Mouse (Mus musculus): Measurements from ENCODE around the gene Dnajc13.

The Dnajc13 gene

GRCm38 (mm10) chr9:104256085-104256484 is 6.6 kb downstream of the Dnajc13 start:
- no peak for DNase-seq (ENCODE audit: low read depth, low spot score)

- no peak for DNase-seq (ENCODE audit: low read depth, low spot score)
Measured at GRCm38 (mm10) chr9:104254408-104255180, 8.1 kb downstream of the Dnajc13 start.

GRCm38 (mm10) chr9:104252637-104253036 is 10.1 kb downstream of the Dnajc13 start:
- DNase-seq (ENCODE audit: low read depth, low spot score): no peak

GRCm38 (mm10) chr9:104251687-104252086 is 11.0 kb downstream of the Dnajc13 start:
- no peak for DNase-seq (ENCODE audit: low read depth, low spot score)

- DNase-seq (ENCODE audit: low read depth, low spot score): no peak
Measured at GRCm38 (mm10) chr9:104251111-104251510, 11.6 kb downstream of the Dnajc13 start.

GRCm38 (mm10) chr9:104247307-104247987 is 15.3 kb downstream of the Dnajc13 start:
- no peak for DNase-seq (ENCODE audit: low read depth, low spot score)

- DNase-seq (ENCODE audit: low read depth, low spot score): no peak
Measured at GRCm38 (mm10) chr9:104243799-104244466, 18.8 kb downstream of the Dnajc13 start.

GRCm38 (mm10) chr9:104240146-104240545 is 22.6 kb downstream of the Dnajc13 start:
- DNase-seq (ENCODE audit: low read depth, low spot score): no peak

- no peak for DNase-seq (ENCODE audit: low read depth, low spot score)
Measured at GRCm38 (mm10) chr9:104239076-104239475, 23.7 kb downstream of the Dnajc13 start.

- no peak for DNase-seq (ENCODE audit: low read depth, low spot score)
Measured at GRCm38 (mm10) chr9:104236256-104236930, 26.3 kb downstream of the Dnajc13 start.

GRCm38 (mm10) chr9:104235751-104236150 is 27.0 kb downstream of the Dnajc13 start:
- DNase-seq (ENCODE audit: low read depth, low spot score): no peak

GRCm38 (mm10) chr9:104233815-104234214 is 28.9 kb downstream of the Dnajc13 start:
- DNase-seq (ENCODE audit: low read depth, low spot score): no peak

- no peak for DNase-seq (ENCODE audit: low read depth, low spot score)
Measured at GRCm38 (mm10) chr9:104233060-104233459, 29.7 kb downstream of the Dnajc13 start.

- DNase-seq (ENCODE audit: low read depth, low spot score): no peak
Measured at GRCm38 (mm10) chr9:104232004-104232403, 30.7 kb downstream of the Dnajc13 start.

- DNase-seq (ENCODE audit: low read depth, low spot score): no peak
Measured at GRCm38 (mm10) chr9:104211402-104211801, 51.3 kb downstream of the Dnajc13 start.

GRCm38 (mm10) chr9:104203851-104204250 is 58.9 kb downstream of the Dnajc13 start:
- DNase-seq (ENCODE audit: low read depth, low spot score): peak; percentile 72

- peak; percentile 9 for DNase-seq (ENCODE audit: low read depth, low spot score)
Measured at GRCm38 (mm10) chr9:104194528-104194927, 68.2 kb downstream of the Dnajc13 start.

GRCm38 (mm10) chr9:104193900-104194299 is 68.8 kb downstream of the Dnajc13 start:
- DNase-seq (ENCODE audit: low read depth, low spot score): no peak

GRCm38 (mm10) chr9:104193327-104193726 is 69.4 kb downstream of the Dnajc13 start:
- no peak for DNase-seq (ENCODE audit: low read depth, low spot score)

- no peak for DNase-seq (ENCODE audit: low read depth, low spot score)
Measured at GRCm38 (mm10) chr9:104192513-104192912, 70.2 kb downstream of the Dnajc13 start.

GRCm38 (mm10) chr9:104189657-104190056 is 73.1 kb downstream of the Dnajc13 start:
- no peak for DNase-seq (ENCODE audit: low read depth, low spot score)

GRCm38 (mm10) chr9:104188704-104189103 is 74.0 kb downstream of the Dnajc13 start:
- DNase-seq (ENCODE audit: low read depth, low spot score): no peak

Data from R1 (cell line).